Mouse (Mus musculus) kidney, adult 8-10 months (tissue): ENCODE results near the gene Lsm8.
A peak's percentile ranks its signal among the peaks of the same experiment; 100 is the strongest.
"Not testable (repeated sequence)": the region's sequence is repeated elsewhere in the genome, so short reads cannot be mapped to it uniquely, and the experiment has no call there.

Source experiments
- DNase-seq, 2 experiments: peaks; one replicate each; pipeline ENCODE4 v3.0.0; 2022

Gene Lsm8

GRCm38 (mm10) chr6:18848051-18848701 lies at the start of gene Lsm8:
Lsm8 (plus strand) TSS chr6:18848579.
- peak; percentile 97 for DNase-seq

DNA sequence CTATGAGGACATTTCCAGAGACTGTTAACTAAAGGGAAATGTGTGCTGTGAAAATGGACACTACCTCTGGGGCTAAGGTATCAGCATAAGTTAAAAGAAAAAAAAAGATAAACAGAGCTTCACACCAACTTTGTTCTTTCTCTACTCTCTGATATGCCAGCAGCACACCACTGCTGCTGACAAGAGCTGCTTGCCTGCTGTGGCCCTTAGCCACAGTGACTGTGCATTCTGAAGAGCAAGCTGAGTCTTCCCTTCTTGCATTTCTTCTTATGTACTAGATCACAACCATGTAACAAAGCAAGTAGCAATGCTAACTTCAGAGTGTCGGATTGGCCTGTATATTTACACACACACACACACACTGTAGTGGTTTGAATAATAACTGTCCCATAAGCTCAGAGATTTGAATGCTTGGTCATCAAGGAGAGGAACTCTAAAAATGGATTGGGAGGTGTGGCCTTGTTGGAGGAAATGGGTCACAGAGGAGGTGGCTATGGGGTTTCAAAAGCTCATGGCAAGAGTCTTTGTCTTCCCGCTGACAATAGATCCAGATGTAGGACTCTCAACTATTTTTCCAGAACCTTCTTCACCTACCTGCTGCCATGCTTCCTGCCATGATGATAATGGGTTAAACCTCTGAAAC lies 47.4 kb upstream of the Lsm8 start:
- no peak for DNase-seq

DNA sequence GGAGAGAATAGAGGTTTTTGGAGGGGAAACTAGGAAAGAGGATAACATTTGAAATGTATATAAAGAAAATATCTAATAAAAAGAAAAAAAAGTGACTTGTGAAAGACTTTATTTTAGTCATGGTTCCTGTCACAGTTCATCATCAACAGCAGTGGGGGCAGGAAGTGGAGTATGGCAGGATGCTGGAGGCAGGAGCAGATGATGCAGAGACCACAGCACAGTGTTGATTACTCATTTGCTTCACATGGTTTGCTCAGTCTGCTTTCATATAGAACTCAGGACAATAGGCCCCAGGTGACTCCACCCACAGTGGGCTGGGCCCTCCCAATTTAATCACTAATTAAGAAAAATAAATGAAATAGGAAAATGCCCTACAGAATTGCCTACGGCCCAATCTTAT lies 35.8 kb upstream of the Lsm8 start:
- no peak for DNase-seq

- DNase-seq, result no peak
These were observed 32.8 kb upstream of the Lsm8 start for GRCm38 (mm10) chr6:18815606-18816005.

DNA sequence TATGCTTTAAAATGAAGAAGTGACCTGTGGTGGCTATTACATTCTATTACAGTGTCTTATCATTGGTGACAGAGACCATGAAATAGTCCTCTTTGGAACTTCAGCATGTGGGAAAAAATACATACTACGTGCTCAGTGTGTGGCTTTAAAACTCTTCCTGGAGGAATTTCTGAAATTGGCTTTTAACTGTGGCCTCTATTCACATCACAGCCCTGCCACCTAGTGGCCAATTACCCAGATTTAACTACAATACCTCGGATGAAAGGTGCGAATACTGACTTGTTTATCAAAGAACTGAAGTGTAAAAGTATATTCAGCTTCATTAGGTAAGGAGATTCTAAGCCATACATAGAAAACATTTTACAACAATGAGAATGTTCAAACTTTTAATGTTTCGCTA lies 29.0 kb upstream of the Lsm8 start:
- DNase-seq, result peak; percentile 32 to 68

- DNase-seq, result no peak
These were observed 28.1 kb upstream of the Lsm8 start for GRCm38 (mm10) chr6:18820246-18820645.

GRCm38 (mm10) chr6:18822812-18823211 lies 25.6 kb upstream of the Lsm8 start:
- DNase-seq, result peak; percentile 42 to 69

GRCm38 (mm10) chr6:18832958-18833357 lies 15.4 kb upstream of the Lsm8 start:
- DNase-seq, result no peak

- not testable (repeated sequence) for DNase-seq
These were observed 3.9 kb upstream of the Lsm8 start for GRCm38 (mm10) chr6:18844529-18844928.

- not testable (repeated sequence) for DNase-seq
These were observed 2.8 kb upstream of the Lsm8 start for GRCm38 (mm10) chr6:18845571-18845970.

GRCm38 (mm10) chr6:18848702-18849061 lies 303 bp downstream of the Lsm8 start:
- no peak for DNase-seq

DNA sequence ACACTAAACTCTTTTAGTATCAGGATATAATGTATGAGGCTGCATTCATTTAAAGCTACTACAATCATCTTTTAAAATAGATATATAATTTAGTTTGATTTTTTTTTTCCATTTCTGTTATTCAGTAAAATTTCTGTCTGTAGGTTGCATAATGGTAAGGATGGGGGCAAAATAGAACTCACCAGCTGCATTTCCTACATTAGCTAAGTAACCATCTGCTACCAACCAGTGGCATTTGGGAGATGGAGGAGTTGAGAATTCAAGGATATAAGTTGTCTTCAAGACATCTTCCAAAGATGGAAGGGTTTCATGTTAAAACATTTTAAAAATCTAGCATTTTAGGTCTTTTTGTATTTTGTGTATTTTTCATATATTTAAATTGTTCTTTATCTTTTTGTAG lies 6.9 kb downstream of the Lsm8 start:
- no peak for DNase-seq

DNA sequence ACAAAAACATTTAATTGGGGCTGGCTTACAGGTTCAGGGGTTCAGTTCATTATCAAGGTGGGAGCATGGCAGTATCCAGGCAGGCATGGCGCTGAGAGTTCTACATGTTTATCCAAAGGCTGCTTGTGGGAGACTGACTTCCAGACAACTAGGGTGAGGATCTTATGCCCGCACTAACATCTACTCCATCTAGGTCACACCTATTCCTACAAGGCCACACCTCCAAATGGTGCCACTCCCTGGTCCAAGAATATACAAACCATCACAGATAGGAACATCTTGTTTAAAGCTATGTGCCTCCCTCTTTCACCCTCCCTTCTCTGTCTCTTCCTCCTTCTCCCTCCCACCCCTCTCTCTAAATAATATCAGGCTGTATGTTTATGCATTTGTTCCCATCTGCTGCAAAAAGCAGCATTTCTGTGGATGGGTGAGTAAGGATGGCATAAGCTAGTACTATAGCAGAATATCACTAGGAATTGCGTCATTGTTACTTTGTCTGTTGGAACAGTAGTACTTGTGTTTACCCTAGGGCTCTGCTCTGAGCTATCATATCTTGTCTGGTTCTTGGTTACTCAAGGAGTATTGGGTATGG lies 8.2 kb downstream of the Lsm8 start:
- DNase-seq, result no peak

DNA sequence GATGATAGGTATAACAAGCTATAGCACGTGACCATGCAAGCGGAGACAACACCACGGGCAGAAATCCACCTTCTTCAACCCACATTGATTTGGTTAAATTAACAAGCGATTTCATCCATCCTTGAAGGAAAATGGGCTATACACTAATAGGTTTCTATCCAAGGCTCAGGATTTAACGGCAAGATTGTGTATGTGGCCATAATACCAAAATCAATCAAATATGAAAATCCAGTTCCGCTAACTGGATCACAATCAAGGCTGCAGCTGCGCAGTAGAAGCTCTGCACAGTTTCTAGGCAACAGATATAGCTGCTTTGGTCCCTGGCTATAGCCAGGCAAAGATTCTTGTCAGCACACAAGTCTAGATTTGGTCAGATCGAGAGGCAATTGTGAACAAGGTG lies 17.6 kb downstream of the Lsm8 start, which contains the start of gene Ankrd7:
Gene Ankrd7, plus strand, starts transcription at position 301 of the 400 bp plus-strand sequence.
- DNase-seq, result no peak

DNA sequence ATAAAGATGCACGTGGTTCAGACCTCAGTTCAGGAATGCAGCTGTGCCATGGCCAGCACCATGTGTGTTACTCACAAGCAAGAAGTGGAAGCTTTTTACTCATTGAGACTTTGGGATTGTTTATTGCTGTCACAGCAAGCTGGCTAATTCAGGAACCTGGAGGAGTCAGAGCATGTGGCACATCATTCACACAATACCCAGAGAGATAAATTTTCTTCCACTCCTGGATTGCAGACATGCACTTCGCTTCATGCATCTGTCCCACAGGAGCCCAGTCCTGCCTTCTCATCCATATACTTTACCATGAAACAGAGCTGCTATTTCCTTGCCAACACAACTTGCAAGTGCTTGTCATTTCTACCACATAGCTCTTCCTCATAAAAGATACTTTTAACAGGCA lies 40.7 kb downstream of the Lsm8 start:
- no peak for DNase-seq

GRCm38 (mm10) chr6:18894142-18894541 lies 45.8 kb downstream of the Lsm8 start:
- DNase-seq, result no peak
